Mouse (Mus musculus) common myeloid progenitor, adult 5-6 weeks (primary cell): ENCODE data around the gene Efemp1. TPM values are rescaled to one million over a fixed set of nuclear protein-coding genes. Genes with fewer than 3 reads are reported as not detected.
A peak's percentile ranks its signal among the peaks of the same experiment; 100 is the strongest.

Experiments used
- ATAC-seq: replicated peaks from 2 replicates; pipeline ENCODE4 v1.8.0; 2016; ENCODE audit warnings: low read depth, mild to moderate bottlenecking, moderate TSS enrichment, inconsistent platforms; ENCODE audit not compliant: poor library complexity, severe bottlenecking
- total RNA-seq: library from RNA; stranded (forward); fragments of 200-1000, 187-1606 nt; gene quantifications from 2 replicates; pipeline ENCODE4 v1.2.3, GENCODE M21; 2017

Efemp1 gene
- not detected in 2 replicates for total RNA-seq

DNA sequence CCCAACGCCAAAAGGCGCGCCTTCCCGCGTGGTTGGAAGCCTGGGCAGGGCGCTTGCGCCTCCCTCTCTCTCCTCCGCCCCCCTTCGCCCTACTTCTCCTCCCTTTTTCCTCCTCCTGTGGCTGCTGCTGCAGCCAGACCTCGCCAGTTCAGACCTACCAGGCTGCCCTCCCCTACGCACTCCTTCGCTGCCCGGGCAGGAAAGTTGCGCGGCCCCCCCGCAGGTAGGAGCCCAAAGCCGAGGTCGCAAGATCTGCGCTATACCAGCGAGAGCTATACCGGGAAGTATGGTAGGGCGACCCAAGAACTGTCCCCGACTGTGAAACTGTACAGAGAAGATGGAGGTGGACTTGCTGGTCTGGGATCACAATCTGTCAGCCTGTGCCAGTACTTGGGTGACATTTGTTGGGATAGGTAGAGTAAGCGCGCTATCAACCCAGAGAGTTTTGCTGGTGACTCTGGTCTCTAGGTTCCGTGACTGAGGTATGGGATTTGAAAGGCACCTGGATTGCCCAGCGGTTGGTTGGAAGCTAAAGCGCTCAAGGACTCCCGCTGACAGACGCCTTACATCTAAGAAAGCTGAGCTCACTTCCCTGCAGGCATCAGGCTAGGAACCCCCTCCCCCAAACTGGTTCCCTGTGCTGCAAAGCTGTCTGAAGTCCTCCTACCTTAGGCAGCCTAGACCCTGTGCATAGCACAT is at the start of gene Efemp1:
Gene Efemp1, plus strand, starts transcription at position 103 of the 699 bp plus-strand sequence.
- ATAC-seq: 0 out of 2 replicates have a peak, but pooled peaks have one; percentile 36

DNA sequence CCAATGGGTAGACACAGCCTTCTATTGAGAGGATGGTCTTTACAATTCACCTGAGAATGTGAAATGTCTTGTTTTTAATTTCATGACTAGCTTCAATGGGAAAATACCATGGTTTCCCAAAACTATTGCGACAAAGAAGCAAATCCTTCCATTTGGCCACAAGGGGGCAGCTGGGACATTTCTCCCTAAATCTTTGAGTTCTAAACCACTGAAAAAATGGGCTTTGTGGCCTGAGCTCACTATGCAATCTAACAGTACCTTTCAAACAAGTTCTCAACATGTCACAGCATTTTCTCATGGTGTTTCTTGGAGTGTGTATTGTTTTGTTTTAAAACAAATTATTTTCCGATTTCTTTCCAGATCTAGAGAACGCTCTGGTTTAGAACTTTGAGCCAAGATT is 44.3 kb upstream of the Efemp1 start:
- ATAC-seq: peak; percentile 46; the same call in 1 of the 2 replicates

DNA sequence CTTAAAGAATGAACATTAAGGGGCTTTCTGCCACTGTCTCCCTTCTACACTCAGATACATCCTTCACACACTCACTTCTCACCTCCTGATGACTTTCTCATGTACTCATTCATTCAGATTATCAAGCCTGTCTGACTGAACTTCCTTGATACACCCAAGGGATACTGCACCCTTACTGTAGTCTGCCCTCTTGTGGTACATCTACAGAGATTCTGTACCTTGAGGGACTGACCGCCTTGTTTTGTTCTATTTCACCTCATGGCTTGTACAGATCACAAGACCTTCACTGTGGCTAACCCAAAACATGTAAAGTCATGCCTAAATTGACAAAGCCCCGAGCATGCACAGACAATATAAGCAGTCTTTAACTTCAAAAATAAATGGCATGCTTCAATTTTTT is 41.1 kb upstream of the Efemp1 start:
- peak; percentile 73 for ATAC-seq

DNA sequence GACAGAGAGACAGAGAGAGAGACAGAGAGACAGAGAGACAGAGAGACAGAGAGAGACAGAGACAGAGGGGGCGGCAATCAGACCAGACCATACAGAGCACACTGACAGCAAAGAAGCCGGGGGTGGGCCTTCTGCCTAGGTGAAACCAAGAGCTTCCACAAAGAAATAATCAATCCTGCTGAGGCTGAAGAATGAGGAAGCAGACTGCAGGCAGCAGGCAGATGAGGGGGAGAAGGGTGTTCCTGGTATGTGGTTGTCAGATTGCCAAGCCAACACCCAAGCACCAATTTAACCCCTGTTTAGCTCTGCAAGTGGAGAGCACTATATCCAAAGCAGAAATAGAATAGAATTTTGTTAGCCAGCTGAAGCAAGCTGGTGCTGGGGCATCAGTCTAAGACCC is 40.4 kb upstream of the Efemp1 start:
- ATAC-seq: peak; percentile 94

DNA sequence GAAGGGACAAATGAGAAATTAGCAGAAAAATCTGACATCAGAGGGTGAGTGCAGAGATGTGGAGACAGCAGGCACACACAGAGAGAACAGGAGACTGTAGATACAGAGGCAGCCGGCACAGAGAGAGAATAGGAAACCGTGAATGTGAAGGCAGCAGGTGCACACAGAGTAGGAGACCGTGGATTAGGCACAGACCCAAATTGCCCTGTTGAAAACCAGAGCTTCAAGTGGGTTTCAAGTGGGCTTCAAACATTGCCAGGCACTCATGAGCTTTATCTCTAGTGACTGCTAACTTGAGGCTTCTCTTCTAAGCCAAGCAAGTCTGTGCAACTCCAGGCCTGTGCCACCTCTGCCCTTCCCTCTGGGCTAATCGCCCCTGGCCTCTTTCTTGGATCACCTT is 35.6 kb upstream of the Efemp1 start:
- ATAC-seq: no peak

DNA sequence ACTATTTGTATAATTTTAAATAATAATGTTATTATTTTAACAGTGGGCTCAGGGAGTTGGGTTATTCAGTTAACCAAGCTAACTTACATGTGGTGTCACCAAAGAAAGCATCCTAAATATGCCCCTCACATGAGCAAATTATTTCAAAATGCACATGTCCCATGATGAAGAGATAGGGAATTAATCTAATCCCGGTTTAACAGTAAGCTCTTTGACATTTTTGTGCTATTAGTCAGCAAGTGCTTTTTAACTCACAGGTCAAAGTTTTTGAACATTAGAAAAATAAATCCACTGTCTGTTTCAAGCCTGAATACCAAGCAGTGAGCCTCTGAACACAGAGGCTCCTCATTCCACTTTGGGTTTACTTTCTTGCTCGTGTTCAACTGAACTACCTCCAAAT is 26.1 kb upstream of the Efemp1 start:
- no peak for ATAC-seq

DNA sequence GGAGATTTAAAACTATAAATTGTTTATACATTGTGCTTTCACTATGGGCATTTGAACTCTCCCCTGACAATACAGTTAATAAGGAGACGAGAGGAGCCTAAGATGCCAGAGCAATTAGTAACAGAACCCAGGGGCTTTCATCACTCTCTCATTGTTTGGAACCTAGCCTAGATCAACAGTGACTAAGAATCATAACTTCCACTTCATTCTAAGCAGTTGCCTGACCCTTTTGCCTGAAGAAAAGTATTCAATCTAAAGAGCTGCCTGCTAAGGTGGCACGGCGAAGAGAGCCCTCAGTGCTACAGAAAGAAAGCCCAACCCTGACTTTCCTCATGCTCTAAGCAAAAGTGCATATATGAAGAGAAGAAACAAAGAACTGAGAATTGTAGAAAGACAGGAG is 19.2 kb upstream of the Efemp1 start:
- no peak for ATAC-seq

DNA sequence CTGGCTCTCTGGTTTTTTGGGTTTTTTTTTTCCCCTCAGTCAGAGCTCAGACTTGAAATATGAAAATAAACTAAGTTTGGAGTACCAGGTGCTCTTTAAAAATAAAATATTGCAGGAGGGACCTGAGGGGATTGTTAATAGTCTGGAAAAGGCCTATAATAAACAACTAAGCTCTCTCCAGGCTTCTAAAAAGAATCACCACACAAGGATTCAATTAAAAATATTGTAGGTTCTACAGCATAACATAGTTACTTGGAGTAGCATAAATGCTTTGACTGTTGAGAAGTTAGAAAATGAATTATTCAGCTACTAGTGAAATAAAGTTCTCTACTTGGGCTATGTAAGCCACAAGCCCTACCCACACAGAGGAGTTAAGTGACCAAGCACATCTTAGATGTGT is 17.9 kb upstream of the Efemp1 start:
- no peak for ATAC-seq

DNA sequence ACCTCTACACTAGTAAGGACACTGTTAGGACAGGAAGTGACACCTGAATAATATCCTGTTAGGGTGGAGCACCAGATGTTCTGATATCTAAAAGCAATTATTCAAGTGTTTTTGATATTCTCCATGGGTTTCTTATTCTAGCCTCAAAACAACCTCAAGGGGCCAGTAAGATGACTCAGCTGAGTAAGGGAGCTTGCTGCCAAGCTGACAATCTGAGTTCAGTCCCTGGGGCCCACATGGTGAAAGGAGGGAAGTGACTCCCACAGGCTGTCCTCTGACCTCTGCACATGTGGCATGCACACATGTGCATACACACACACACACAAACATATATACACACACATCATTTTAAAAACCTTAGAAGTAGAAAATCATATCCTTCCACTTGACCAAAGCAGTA is 3.2 kb upstream of the Efemp1 start:
- ATAC-seq: no peak

DNA sequence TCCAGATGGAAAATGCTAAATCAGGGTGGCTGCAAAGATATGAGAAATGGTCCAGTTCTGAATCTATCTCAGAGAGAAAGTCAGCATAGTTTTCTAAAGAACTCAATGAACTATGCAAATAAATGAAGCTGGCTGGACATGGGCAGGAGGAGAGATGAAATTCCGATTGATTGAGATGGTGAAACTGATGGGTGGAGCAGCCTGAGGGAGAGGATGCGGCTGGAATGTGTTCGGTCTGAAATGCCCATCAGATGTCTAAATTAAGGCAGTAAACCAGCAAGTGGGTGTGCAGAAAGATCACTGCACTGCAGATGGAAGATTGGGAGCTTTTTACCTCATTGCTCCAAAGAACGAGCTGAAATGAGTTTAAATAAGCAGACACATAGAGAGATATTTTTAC is 1.4 kb upstream of the Efemp1 start:
- no peak for ATAC-seq

DNA sequence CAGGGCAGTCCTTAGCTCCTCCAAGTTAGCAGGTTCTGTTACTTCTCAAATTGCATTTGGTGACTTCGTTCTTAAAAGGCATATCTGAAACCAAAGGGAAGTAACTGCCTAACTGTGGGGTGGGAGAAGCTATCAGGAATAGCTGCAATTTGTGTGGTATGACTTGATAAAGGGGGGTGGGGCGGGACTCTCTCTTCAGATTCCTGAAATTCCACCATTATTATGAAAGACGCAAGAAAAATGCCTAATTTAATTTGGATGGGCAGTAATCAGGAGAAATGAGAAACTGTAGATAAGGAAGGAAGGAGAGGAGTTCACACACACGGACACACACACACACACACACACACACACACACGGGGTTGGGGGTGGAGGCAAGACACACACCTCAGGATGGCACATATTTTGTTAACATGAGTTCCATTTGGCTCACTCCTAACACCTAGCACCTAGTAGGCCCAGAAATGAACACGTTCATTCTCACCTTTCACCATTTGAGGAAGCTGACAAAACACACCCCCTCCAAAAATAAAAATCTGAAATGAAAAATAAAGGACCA is 564 bp upstream of the Efemp1 start:
- no peak for ATAC-seq

DNA sequence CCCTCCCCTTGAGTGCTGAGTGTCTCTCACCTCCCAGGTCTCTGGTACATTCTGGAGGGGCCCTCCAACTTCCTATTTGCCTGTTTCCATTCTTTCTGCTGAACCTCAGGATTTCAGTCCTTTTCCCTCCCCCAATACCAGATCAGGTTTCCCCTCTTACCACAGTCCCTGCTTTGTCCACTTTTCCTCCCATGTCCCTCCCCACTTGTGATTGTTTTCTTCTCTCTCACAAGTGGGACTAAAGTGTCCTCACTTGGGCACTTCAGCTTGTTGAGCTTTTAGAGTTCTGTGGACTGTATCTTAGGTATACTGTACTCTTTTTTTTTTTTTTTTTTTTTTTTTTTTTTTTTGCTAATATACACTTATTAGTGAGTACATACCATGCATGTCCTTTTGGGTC is 6.1 kb downstream of the Efemp1 start:
- no peak for ATAC-seq

DNA sequence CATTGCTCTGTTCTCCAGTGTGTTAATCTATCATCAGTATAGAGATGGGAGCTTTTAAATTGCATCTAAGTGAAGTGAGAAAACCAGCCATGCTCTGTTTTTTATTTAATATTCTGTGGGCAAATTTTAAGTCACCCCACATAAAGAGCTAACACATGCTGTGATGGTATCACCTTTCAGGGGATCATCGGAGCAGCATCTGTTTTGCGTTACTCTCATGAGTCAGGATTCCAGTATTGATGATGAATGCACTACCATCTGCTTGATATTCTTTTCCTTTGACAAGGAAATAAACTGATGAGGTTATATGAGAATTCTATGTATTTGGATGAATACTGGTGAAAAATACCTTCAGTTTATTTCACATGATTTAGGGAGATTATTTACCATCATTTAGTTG is 16.1 kb downstream of the Efemp1 start:
- no peak for ATAC-seq

DNA sequence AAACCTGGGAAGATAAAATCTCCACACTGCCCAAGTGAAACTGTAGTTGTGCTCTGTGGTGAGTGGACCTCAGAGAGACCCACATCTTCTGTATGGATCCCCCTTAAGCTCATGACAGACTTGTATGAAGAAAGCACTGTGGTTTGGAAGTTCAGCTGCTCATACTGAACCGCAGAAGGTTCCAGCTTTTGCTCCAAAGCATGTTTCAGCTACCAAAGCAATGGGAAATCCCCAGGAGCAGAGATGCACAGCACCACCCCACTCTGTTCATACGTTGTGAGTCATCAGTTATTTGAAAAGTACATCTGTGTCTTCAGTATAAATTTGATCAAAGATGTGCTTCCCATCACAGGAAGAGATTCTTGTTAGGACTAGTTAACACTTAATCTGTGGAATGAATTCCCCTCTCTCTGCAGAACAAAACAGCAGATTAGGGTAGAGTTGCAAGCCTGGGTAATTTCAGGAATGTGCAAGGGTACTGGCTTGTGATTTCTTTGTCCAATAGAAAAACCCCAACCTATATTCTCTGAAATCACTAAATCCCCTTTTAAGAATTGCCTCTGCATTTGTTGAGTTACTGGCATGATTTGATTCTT is 28.5 kb downstream of the Efemp1 start:
- ATAC-seq: no peak

DNA sequence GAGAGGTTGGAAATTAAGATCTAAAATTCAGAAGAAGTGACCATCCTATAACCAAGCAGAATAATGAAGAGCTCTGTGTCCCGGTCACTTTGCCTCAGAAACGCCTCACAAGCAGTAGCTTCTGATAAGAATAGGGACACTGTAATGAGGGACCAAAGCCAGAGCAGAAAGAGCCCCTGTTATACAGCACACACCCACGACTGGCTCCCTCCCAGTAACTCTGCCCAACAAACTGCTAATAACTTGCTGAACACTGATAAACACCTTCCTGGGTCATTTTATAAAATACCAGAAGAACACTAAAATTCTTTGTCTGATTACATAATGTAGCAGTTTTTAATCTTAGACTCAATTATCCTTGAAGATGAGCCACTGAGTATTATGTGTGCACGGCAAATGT is 30.1 kb downstream of the Efemp1 start:
- no peak for ATAC-seq

DNA sequence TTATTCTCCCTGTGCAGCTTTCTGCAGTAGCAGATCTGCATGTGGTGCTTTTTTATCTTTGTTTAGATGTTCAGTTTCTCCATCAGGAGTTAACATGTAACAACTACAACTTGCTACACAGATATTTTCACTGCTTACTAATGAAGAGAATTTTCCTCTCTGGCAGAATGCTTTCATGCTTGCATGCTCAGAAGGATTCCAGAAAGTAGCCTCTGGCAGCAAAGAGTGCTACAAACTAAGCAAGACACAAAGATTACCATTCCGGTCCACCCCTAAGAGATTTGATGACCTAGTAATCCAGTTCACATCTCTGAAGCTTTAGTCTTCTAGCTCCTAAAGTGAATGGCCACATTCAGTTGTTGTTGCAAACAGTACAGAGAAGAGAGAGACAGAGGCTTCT is 36.5 kb downstream of the Efemp1 start:
- ATAC-seq: no peak

DNA sequence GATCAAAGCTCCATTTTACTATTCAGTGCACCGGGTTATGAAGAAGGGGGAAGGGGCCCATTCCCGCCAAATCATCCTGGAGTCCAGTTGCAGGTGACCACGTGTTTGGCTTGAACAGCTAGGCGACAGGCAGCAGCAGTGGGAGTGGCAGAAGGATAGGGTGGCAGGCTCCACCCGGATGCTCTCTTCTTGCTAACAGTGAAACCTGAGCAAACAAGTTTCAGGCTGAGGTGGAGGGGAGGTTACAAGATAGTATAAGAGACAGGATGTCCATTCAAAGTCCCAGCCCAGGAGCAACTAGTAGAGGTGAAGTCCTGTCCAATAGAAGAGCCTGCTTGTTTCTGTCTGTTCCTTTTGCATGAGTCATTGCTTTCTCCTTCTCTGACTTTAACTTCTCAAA is 38.5 kb downstream of the Efemp1 start:
- no peak for ATAC-seq

DNA sequence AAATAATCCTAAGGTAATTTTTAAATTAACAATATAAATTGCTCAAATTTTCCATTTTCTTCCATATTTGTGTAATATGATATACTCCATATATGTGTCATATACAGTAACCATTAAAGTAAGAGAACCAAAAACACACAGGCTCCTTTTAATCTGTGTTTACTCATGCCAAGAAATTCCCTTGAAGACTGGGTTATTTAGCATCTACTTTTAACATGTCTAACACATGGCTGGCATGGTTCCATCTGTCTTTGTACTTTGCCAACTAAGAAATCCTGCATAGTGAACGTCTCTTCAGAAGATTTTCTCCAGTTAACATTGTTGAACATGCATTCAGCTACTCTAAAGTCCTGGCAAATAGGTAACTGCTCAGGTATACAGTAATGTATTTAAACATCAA is 46.4 kb downstream of the Efemp1 start:
- ATAC-seq: no peak

DNA sequence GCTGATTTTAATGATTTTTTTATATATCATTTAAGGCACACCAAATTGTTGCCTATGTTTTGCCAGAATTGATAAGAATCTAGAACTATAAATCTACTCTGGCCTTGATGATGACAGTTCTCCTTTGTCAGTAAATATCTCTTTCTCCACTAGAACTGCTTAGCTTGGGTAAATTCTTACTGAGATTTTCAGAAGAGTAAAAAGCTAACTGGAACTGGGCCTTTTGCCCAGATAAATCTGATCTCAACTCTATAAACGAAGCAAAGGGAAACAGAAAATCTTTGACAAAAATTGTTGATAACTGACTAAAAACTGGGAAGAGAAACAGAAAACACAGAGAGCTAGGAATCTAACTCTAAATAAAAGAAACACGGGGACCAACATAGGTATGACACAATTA is 51.6 kb downstream of the Efemp1 start:
- ATAC-seq: no peak

DNA sequence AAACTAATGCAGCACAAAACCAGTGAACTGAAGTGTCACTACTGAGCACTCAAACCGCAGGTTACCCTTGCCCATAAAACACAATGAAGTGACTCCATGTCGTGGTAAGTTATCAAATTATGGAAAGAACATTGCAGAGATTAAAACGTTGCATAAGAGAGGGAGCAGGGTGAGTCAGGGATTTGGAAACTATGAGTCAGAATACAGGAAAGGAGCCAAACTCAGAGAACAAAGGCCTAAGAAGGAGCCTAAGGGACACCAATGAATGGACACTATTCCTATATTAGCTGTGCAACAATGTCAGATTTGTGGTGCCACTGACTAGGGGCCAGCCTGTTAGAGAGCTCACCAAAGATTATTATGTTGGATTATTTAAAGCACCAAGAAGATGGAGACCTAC is 53.3 kb downstream of the Efemp1 start:
- ATAC-seq: no peak

DNA sequence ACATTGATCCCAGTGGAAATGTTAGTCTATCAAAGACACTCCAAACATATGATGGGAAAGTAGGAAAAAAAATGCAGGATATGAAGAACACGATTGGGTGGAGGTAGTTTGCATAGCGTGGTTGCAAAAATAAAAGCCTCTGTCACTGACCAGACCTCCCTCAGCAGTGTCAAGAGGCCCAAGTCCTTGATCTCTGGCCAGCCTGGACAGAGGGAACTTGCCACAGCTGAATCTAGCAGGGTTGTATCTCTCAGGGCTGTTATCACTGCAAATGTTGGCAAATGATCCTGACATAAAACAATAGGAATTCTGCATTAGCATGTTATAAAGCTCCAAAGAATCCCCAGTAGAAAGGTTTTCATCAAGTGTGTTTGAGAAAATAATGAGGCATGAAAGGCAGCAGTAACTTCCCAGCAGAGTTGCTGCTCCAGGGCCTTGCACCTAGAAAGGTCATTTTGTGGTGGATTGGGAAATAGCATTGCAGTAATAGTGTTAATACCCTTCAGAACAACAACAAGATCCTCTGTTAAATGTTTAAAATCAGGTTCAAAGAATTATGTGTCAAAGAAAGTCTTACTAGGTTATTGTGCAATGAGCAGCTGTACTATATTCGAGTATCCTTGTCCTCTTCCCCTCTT is 56.0 kb downstream of the Efemp1 start:
- ATAC-seq: no peak
